Mouse (Mus musculus): Measurements from ENCODE around the gene Yod1. TPM values are rescaled to one million over a fixed set of nuclear protein-coding genes. Genes with fewer than 3 reads are reported as not detected.

Gene Yod1
- total RNA-seq, 1 experiment from 2014 or later = 8.7 TPM

- DNase-seq = no peak
Observed at GRCm38 (mm10) chr1:130732706-130733658, 15.9 kb downstream of the Yod1 start.

GRCm38 (mm10) chr1:130733671-130734070 is 16.5 kb downstream of the Yod1 start:
- no peak for DNase-seq

GRCm38 (mm10) chr1:130734452-130734851 is 17.3 kb downstream of the Yod1 start:
- DNase-seq = no peak

- no peak for DNase-seq
Observed at GRCm38 (mm10) chr1:130734852-130735251, 17.7 kb downstream of the Yod1 start.

GRCm38 (mm10) chr1:130737411-130737881 is 20.3 kb downstream of the Yod1 start:
- DNase-seq = no peak

GRCm38 (mm10) chr1:130737916-130738315 is 20.8 kb downstream of the Yod1 start:
- DNase-seq = no peak

GRCm38 (mm10) chr1:130738551-130739106 is 21.5 kb downstream of the Yod1 start:
- no peak for DNase-seq

- no peak for DNase-seq
Observed at GRCm38 (mm10) chr1:130739636-130740035, 22.5 kb downstream of the Yod1 start.

GRCm38 (mm10) chr1:130740227-130740648 is 23.1 kb downstream of the Yod1 start:
- DNase-seq = peak; percentile 34

- DNase-seq = no peak
Observed at GRCm38 (mm10) chr1:130740781-130741720, 23.9 kb downstream of the Yod1 start.

- no peak for DNase-seq
Observed at GRCm38 (mm10) chr1:130742201-130742600, 25.1 kb downstream of the Yod1 start.

GRCm38 (mm10) chr1:130743775-130744174 is 26.6 kb downstream of the Yod1 start:
- DNase-seq = no peak

GRCm38 (mm10) chr1:130744217-130744616 is 27.1 kb downstream of the Yod1 start:
- DNase-seq = no peak

GRCm38 (mm10) chr1:130744961-130745360 is 27.8 kb downstream of the Yod1 start:
- DNase-seq = no peak

- DNase-seq = no peak
Observed at GRCm38 (mm10) chr1:130745591-130745990, 28.5 kb downstream of the Yod1 start.

- no peak for DNase-seq
Observed at GRCm38 (mm10) chr1:130746819-130747218, 29.7 kb downstream of the Yod1 start.

- no peak for DNase-seq
Observed at GRCm38 (mm10) chr1:130759689-130760088, 42.6 kb downstream of the Yod1 start.

- no peak for DNase-seq
Observed at GRCm38 (mm10) chr1:130761597-130761996, 44.5 kb downstream of the Yod1 start.

GRCm38 (mm10) chr1:130762045-130762760 is 45.1 kb downstream of the Yod1 start:
- DNase-seq = no peak

- no peak for DNase-seq
Observed at GRCm38 (mm10) chr1:130764027-130764461, 46.9 kb downstream of the Yod1 start.

GRCm38 (mm10) chr1:130767066-130767465 is 49.9 kb downstream of the Yod1 start:
- peak; percentile 21 for DNase-seq

All from adrenal gland, postnatal 25 days (tissue).